Mouse (Mus musculus): ENCODE data around the gene Sema6c. TPM values are rescaled to one million over a fixed set of nuclear protein-coding genes. Genes with fewer than 3 reads are reported as not detected.
"Not testable (repeated sequence)": the region's sequence is repeated elsewhere in the genome, so short reads cannot be mapped to it uniquely, and the experiment has no call there.

Sema6c gene
- 138 and 164 TPM in 2 replicates for polyA plus RNA-seq (2012; rRNA removed)

DNA sequence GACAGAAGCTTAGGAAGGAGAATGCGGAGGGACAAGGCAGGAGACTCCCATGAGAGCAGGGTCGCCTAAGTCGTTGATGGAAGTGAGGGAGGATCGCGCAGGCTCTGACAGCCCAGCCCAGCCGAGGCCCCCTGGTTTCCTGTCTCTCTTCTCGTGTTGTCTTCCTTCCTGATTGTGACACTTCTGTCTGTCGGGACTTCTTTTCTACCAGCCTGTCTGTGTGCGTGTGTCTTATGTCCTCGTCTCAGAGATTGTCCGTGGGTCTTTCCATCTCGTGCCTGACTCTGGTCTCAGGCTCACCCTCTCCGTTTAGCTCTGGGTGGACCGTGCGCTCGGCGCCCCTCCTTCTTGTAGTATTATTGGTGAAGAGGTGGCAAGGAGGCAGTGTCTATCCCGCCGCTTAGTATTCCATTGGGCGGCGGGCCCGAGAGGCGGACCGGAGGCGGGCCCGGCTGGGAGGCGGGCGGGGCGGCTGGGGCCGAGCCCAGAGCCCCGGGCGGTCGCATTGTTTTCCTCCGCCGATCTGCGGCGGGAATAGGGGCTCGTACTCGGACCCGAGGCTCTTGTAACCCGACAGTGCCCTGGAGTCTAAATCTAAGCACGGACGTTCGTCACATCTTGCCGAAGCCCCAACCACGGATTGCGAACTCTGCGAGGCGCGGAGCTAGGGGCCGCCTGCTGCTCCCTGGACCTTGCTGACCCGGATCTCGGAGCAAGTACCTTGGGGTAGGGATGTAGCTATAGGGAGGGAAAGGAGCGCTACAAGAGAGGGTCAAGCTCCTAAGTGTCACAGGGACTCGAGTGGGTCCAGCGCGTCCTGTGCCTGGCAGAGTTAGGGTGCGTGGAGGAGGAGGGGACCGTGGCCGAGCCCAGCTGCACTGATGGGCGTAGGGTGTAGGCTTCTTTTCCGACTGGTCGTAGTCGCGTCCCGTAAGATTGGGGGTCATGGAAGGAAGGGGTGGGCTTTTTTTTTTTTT is at the start of gene Sema6c:
Gene Sema6c (plus strand): TSS at position 471 of the 977 bp plus-strand sequence.
- peak; percentile 96 for DNase-seq (ENCODE audit: low read depth)

DNA sequence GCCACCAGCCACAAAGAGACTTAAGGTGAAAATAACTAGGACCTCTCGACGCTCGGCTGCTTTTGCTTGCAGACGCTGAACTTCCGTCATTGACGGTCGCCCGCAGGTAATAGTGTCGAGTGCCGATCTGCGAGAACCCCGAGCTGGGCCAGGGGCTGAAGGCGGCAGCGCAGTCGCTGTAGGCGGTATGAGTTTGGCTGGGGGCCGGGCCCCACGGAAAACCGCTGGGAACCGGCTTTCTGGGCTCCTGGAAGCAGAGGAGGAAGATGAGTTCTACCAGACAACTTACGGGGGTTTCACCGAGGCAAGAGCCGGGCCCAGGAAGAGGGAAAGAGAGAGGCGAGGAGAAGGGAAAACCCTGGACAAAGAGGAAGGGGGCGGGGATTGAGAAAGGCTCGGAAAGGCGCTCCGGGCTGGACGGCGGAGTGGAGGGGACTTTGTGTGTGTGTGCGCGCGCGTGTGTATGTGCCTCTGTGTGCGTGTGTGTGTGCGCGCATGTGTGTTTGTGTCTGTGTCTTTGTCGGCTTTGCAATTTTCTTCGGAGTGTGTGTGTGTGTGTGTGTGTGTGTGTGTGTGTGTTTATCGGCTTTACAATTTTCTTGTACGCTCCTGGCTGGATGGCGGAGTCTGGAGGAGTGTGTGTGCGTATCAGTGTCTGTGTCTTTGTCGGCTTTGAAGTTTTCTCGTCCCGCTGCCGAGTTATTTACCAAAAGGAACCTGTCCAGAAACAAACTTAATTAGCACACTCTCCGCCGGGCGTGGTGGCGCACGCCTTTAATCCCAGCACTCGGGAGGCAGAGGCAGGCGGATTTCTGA is 49.1 kb upstream of the Sema6c start, which contains the start of gene Vps72:
Gene Vps72 (plus strand): TSS at position 112 of the 816 bp plus-strand sequence.
- TF ChIP-seq CTCF (IDR thresholded peaks at IDR 0.05; ENCODE audit: borderline replicate concordance, extremely low read depth, insufficient read depth, insufficient read length), result no peak
- peak; percentile 77; the same call in 1 of the 2 replicates for TF ChIP-seq POLR2A (IDR thresholded peaks at IDR 0.05; ENCODE audit: borderline replicate concordance, extremely low read depth, insufficient read depth, insufficient read length, poor library complexity, severe bottlenecking)
- DNase-seq (ENCODE audit: low read depth), result peak; percentile 98

More for the DNA sequence above, at the start of gene Sema6c:
- TF ChIP-seq CTCF (IDR thresholded peaks at IDR 0.05; ENCODE audit: borderline replicate concordance, extremely low read depth, insufficient read depth, insufficient read length) (no peak), POLR2A (IDR thresholded peaks at IDR 0.05; ENCODE audit: borderline replicate concordance, extremely low read depth, insufficient read depth, insufficient read length, poor library complexity, severe bottlenecking) (peak; percentile 63; the same call in 1 of the 2 replicates)

DNA sequence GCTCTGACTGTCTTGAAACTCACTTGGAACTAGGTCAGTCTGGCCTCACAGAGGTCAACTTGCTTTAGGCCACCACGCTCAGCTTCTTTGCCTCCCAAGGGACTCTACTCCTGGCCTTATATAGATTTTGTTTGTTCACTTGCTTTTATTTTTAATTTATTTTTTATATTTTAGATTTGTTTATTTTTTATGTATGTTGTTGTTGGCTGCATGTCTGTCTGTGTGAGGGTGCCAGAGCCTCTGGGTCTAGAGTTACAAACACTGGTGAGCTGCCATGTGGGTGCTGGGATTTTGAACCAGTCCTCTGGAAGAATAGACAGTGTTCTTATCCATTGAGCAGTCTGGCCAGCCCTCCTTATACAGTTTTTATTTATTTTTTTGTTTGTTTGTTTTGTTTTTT is 47.5 kb upstream of the Sema6c start:
- no peak for TF ChIP-seq CTCF (IDR thresholded peaks at IDR 0.05; ENCODE audit: borderline replicate concordance, extremely low read depth, insufficient read depth, insufficient read length)
- no peak for TF ChIP-seq POLR2A (IDR thresholded peaks at IDR 0.05; ENCODE audit: borderline replicate concordance, extremely low read depth, insufficient read depth, insufficient read length, poor library complexity, severe bottlenecking)
- no peak for DNase-seq (ENCODE audit: low read depth)

DNA sequence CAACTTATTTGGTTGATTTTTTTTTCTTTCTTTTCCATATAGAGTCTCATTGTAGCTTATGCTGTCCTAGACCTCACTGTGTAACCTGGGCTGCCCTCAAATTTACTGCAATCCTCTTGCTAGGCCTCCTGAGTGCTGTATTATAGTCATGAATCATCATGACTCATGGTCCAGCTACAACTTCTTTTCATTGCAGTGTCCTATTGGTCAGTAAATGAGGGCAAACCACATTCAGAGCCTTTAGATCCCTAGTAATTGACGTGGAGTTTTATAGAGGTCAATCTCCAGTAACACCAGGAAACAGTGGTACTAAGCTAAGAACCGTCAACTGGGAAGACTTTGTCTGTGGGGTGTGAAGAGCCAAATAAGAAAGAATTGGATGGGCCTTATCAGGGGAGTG is 42.5 kb upstream of the Sema6c start:
- DNase-seq (ENCODE audit: low read depth), result no peak
- TF ChIP-seq POLR2A (IDR thresholded peaks at IDR 0.05; ENCODE audit: borderline replicate concordance, extremely low read depth, insufficient read depth, insufficient read length, poor library complexity, severe bottlenecking), result no peak
- no peak for TF ChIP-seq CTCF (IDR thresholded peaks at IDR 0.05; ENCODE audit: borderline replicate concordance, extremely low read depth, insufficient read depth, insufficient read length)

DNA sequence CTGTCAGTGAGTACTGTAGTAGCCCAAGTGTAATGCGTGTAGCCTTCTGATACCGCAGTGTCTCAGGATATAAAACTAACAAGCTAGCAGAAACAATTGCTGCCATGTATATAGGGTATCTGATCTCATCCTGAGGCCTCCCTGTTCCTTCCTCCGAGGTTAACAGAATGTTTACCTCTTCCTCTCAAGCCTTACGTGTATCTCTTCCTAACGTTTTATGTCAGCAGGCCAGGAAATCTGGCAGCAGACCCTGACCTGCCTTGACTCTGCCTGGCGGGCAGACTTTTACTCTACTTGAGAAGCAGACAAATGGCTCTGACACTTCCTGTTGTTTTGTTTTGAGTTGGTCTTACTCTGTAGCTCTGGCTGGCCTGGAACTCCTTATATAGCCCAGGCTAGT is 38.7 kb upstream of the Sema6c start:
- TF ChIP-seq CTCF (IDR thresholded peaks at IDR 0.05; ENCODE audit: borderline replicate concordance, extremely low read depth, insufficient read depth, insufficient read length) (no peak), POLR2A (IDR thresholded peaks at IDR 0.05; ENCODE audit: borderline replicate concordance, extremely low read depth, insufficient read depth, insufficient read length, poor library complexity, severe bottlenecking) (no peak)
- no peak for DNase-seq (ENCODE audit: low read depth)

DNA sequence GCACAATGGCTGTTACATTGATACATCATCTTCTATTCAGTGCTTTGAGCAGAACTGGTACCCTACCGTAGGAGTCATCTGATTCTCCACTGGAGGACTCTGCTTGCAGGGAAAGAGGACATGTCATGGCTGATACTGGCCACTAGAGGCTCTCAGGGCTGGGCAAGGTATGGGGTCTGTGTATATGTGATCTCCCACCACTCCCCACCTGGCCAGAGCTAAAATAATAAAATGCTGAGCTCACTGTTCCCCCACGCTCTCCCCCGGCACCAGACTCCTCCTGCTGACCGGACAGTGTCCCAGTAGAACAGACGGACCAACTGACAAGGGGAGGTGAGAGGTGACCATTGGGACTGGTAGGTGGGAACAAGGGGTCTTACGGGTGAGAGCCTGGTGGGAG is 36.0 kb upstream of the Sema6c start, which contains the start of gene Tmod4:
Gene Tmod4 (plus strand): TSS at position 231 of the 400 bp plus-strand sequence.
- TF ChIP-seq CTCF (IDR thresholded peaks at IDR 0.05; ENCODE audit: borderline replicate concordance, extremely low read depth, insufficient read depth, insufficient read length), result peak; percentile 64; the same call in 1 of the 2 replicates
- no peak for TF ChIP-seq POLR2A (IDR thresholded peaks at IDR 0.05; ENCODE audit: borderline replicate concordance, extremely low read depth, insufficient read depth, insufficient read length, poor library complexity, severe bottlenecking)
- peak; percentile 22 for DNase-seq (ENCODE audit: low read depth)

DNA sequence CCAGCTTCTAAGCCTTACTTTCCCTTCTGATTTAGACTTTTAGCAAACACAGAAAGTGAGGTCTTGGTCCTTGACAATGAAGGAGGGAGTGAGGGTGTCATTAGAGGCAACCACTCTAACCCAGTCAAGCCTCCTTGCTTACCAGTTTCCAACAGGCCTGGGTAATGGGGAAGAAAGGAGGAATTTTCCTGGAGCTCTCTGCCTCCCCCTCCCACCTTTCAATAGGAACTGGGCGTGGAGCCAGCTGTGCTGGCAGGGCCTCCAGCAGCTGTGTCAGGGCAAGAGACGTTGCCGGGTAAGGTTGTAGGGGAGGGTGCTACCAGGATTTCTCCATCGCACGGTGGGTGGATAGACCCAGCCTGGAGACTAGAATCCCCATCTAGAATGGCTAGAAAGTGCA is 35.3 kb upstream of the Sema6c start:
- DNase-seq (ENCODE audit: low read depth), result peak; percentile 77
- TF ChIP-seq POLR2A (IDR thresholded peaks at IDR 0.05; ENCODE audit: borderline replicate concordance, extremely low read depth, insufficient read depth, insufficient read length, poor library complexity, severe bottlenecking), result no peak
- TF ChIP-seq CTCF (IDR thresholded peaks at IDR 0.05; ENCODE audit: borderline replicate concordance, extremely low read depth, insufficient read depth, insufficient read length), result no peak

DNA sequence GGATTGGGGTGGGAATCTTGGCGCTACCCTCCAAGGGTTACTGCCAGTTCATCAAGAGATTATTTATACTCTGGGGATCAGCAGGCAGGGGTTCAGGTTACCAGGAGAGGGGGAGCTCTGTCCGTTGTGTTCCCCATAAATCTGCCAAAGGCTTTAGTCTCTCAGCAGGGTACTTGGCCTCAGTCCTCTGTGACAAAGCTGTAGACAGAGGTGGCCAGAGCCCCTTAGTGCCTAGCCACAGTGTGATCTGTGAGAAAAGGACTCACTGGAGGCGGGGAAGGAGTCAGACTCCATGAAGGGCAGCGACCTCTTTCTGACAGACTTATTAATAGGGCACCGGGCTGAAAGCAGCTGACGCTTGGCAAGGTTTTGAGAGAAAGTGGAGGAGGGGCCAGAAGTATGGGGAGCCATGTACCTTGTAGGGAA is 31.0 kb upstream of the Sema6c start:
- DNase-seq (ENCODE audit: low read depth), result no peak
- no peak for TF ChIP-seq POLR2A (IDR thresholded peaks at IDR 0.05; ENCODE audit: borderline replicate concordance, extremely low read depth, insufficient read depth, insufficient read length, poor library complexity, severe bottlenecking)
- no peak for TF ChIP-seq CTCF (IDR thresholded peaks at IDR 0.05; ENCODE audit: borderline replicate concordance, extremely low read depth, insufficient read depth, insufficient read length)

DNA sequence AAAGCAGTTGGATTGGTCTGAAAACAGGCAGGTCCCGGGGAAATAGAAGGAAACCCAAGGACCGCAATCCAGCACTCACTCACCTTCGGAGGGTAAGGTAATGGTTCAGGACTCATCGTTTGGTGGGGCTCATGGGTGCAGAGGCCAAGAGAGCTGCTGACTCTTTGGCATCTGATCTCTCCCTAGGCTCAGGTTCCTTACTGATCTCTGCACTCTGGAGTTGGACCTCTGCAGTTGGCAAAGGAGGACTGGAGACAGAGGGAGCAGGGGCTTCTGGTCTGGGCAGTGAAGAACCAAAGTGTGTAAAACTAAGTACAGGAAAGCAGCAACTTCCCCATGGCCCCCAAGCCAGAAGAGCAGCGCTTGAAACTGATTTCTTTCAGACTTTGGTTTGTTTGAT is 30.2 kb upstream of the Sema6c start:
- no peak for DNase-seq (ENCODE audit: low read depth)
- TF ChIP-seq POLR2A (IDR thresholded peaks at IDR 0.05; ENCODE audit: borderline replicate concordance, extremely low read depth, insufficient read depth, insufficient read length, poor library complexity, severe bottlenecking) (no peak), CTCF (IDR thresholded peaks at IDR 0.05; ENCODE audit: borderline replicate concordance, extremely low read depth, insufficient read depth, insufficient read length) (no peak)

DNA sequence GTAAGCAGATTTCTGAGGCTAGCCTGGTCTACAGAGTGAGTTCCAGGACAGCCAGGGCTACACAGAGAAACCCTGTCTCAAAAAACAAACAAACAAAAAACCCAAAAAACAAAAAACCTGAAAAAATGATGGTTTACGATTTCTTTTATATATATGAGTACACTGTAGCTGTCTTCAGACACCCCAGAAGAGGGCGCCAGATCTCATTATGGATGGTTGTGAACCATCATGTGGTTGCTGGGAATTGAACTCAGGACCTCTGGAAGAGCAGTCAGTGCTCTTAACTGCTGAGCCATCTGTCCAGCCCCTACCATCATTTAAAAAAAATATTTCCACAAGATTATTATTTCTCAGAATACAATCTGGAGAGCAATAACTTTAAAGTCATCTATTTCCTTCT is 27.9 kb upstream of the Sema6c start:
- not testable (repeated sequence) for DNase-seq (ENCODE audit: low read depth)

DNA sequence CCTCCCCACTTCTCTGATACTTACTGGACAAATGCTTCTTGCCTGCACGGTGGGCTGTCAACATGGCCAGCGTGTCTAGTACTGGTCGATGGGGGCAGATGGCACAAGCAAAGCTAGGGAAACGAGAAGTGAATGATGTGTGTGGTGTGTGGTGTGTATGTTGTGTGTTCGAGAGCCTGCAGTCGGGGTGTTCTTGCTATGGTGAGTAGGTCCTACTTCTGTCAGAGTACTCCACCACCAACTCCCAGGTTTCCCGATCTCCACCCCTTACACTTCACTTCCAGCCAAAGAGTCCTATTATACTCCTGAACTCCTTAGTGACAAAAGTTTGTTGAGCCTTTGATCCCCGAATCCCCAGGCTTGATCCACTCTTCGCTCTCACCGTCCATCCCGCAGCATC is 27.1 kb upstream of the Sema6c start:
- TF ChIP-seq CTCF (IDR thresholded peaks at IDR 0.05; ENCODE audit: borderline replicate concordance, extremely low read depth, insufficient read depth, insufficient read length) (no peak), POLR2A (IDR thresholded peaks at IDR 0.05; ENCODE audit: borderline replicate concordance, extremely low read depth, insufficient read depth, insufficient read length, poor library complexity, severe bottlenecking) (no peak)
- no peak for DNase-seq (ENCODE audit: low read depth)

All from brain, embryonic 14.5 days (tissue).